Mouse (Mus musculus) cortical plate, adult 2 months (tissue): ENCODE measurements around the gene Cln6.

Experiments
- CTCF ChIP-seq: fragments of 200-500 bp; IDR thresholded peaks from 2 replicates; pipeline ENCODE4 v1.5.1; 2011; ENCODE audit warnings: mild to moderate bottlenecking, control low read depth, low read length; ENCODE audit not compliant: insufficient read depth; ENCODE audit errors: extremely low read depth
- POLR2A ChIP-seq: fragments of 200-500 bp; IDR thresholded peaks from 2 replicates; pipeline ENCODE4 v1.6.1; 2011; ENCODE audit warnings: mild to moderate bottlenecking, low read length, control low read depth; ENCODE audit not compliant: insufficient read depth; ENCODE audit errors: extremely low read depth

- no peak for TF ChIP-seq CTCF
- no peak for TF ChIP-seq POLR2A
Observed at GRCm38 (mm10) chr9:62848641-62849040, 10.1 kb downstream of the Cln6 start.
